Mouse (Mus musculus) gastrocnemius, postnatal 36 days (tissue): ENCODE measurements at regions not wholly inside any gene's neighbourhood (a gene's known extent, or its start where the extent isn't known, plus 50 kb on each side); places are given as distances from the start of the nearest gene placed in this dataset.

Experiments used
- DNase-seq, 2 experiments: peaks; one replicate each; pipeline ENCODE4 v3.0.0; 2022
- intact Hi-C: fragments of 180-260 bp; cut with DNase I; formaldehyde crosslinking; loops from one replicate; pipeline ENCODE4 v1.15.1; 2025

GRCm38 (mm10) chr17:79798361-79798760 is 83.5 kb upstream of the Cyp1b1 start:
- DNase-seq = no peak
- intact Hi-C loops = no loop called here

GRCm38 (mm10) chr17:79790166-79790565 is 75.3 kb upstream of the Cyp1b1 start:
- no peak for DNase-seq

GRCm38 (mm10) chr17:79787201-79787600 is 72.3 kb upstream of the Cyp1b1 start:
- DNase-seq = no peak
- intact Hi-C loops = loop anchor here (5.0 kb wide), 1 partner anchor 40 kb away; no protein-coding TSS in a partner anchor

More at GRCm38 (mm10) chr17:79790166-79790565, 75.3 kb upstream of the Cyp1b1 start:
- intact Hi-C loops = no loop called here

DNA sequence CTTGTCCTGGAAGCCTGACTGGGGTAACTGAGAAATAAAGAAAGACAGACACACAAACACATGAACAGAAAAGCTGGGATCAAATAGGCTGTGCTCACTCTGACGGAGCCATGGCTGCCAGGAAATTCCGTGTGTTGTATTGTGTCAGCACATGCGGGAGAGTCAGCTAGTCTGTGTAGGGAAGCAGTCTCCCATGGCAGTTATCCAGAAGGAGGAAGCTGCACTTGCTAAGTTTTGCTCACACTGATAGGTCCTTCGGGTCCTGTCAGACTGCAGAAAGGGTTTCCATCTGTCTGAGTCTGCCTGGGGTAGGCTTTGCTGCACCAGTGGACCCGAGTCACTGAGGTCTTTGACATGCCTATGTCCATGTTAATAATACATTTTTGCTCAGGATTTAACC is 71.8 kb upstream of the Cyp1b1 start:
- intact Hi-C loops = loop anchor here (5.0 kb wide), 1 partner anchor 39 kb away; no protein-coding TSS in a partner anchor

GRCm38 (mm10) chr17:79786270-79786669 is 71.4 kb upstream of the Cyp1b1 start:
- DNase-seq = no peak
- intact Hi-C loops = loop anchor here (5.0 kb wide), 1 partner anchor 39 kb away; no protein-coding TSS in a partner anchor

More for the DNA sequence above, 71.8 kb upstream of the Cyp1b1 start:
- peak in 1 of 2 experiments; percentile 19 for DNase-seq

DNA sequence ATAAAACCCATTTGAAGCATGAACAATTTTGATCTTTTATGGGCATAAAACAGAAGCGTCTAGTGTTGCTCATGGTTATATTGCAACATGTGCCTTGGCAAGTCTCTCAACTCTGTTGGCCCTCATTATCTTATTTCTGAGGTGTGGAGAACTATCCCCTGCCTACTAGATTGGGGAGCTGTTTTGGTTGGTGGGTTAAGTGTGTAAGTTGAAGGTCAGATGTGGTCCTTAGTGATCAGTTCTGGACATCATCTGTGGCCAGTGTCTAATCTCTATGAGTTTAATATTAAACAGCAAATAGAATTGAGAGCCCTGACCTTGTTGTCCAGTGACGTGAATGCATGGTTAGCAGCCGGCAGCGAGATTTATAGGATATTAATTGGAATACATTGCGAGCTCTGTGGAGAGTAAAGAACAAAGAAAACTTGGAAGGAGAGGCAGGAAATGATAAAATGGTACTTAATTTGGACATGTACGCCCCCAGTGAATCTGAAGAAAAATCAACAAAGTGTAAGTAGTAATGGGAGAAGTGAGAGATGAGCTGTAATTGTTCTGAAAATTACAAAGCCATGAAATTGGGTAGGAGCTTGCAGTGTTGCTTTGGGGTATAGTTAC is 69.5 kb upstream of the Cyp1b1 start:
- no peak for DNase-seq
- intact Hi-C loops = no loop called here

DNA sequence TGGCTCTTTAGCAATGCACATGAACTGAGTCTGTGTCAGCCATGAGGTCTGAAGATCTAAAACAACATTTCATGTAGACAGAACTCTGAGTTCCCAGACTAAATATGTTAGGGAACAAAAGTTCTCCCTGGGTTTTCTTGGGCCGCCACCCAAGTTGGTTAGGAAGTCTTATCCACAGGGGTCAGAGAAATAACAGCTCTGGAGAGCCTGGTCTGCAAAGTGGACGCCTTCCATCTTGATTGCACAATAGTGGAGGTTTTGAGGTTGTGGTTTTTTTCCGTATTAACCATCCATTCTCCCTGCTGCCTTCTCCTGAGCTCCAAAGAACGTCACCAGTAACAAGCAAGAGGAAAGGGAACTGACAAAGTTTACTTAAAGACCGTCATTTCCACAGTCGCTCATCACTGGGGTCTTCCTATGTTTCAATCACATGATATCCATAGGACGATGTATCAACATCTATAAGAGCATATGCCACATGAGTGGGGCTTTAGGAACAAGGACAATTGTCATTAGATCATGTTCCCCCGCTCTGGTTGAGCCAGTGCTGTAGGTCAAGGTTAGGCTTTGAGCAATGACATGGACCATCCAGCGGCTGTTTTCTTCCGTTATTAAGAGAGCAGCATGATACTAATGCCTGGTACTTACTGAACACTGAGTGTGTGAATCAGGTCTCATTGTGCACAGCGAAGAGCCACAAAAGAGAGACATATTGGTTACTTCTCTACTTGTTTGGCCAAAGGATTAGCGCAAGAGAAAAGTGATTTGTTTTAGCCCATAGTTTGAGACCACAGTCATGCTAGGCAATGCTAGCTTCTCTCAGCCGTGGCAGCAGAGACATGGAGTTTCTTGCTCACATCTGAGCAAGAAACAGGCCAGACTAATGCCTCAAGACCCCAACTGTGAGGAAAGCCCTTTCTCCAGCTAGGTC is 67.1 kb upstream of the Cyp1b1 start:
- intact Hi-C loops = no loop called here
- DNase-seq = peak in 1 of 2 experiments; percentile 73

DNA sequence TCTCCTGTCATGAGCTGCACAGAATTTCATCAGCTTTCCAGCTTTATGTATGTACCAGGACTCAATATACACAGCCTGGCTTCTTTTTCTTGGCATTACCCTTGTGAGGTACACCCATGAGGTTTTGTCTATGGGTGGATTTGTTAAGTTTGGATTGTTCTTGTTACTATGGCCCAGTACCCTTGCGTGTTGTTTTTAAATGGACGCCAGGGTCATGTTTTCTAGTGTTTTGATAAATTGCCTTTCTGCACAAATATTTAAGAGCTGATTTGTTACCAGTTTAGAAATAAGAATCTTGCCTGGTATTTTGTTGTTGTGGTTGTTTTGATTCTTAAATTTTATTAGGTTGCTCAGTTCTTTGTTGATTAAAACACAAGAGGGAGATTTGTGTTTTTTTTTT is 66.4 kb upstream of the Cyp1b1 start:
- intact Hi-C loops = no loop called here
- no peak for DNase-seq

- intact Hi-C loops = no loop called here
- no peak for DNase-seq
Observed at GRCm38 (mm10) chr17:79777874-79778395, 63.1 kb upstream of the Cyp1b1 start.

DNA sequence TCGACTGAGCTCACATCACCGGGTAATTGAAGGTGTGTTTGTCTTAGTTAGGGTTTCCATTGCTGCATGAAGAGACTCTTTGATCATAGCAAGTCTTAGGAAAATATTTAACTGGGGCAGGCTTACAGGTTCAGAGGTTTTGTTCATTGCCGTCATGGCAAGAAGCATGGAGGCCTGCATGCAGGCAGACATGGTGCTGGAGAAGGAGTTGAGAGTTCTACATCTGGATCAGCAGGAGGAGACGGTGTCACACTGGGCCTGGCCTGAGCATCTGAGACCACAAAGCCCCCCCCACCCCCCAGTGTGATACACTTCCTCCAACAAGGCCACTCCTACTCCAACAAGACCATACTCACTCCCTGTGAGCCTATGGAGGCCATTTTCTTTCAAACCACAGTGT is 61.3 kb upstream of the Cyp1b1 start:
- no peak for DNase-seq
- intact Hi-C loops = no loop called here

- intact Hi-C loops = no loop called here
Observed at GRCm38 (mm10) chr17:79775216-79775615, 60.4 kb upstream of the Cyp1b1 start.

DNA sequence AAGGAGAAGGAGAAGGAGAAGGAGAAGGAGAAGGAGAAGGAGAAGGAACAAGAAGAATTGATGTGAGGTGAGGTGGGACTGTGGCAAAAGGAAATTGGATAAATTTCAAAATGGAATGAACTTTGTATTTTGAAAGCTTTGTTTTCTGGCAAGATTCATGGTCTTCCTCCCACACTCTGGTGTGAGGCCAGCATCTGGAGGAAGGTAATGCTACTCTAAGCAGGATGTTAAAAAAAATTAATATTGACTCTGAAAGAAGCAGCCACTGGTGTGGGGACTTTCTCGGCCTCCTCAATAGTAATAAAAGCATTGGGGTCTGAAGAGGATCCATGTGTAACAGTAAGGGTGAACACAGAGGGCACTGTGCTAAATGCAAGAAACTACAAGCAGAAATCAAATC is 59.4 kb upstream of the Cyp1b1 start:
- intact Hi-C loops = no loop called here
- DNase-seq = peak in 1 of 2 experiments; percentile 33

More at GRCm38 (mm10) chr17:79775216-79775615, 60.4 kb upstream of the Cyp1b1 start:
- DNase-seq = no peak

DNA sequence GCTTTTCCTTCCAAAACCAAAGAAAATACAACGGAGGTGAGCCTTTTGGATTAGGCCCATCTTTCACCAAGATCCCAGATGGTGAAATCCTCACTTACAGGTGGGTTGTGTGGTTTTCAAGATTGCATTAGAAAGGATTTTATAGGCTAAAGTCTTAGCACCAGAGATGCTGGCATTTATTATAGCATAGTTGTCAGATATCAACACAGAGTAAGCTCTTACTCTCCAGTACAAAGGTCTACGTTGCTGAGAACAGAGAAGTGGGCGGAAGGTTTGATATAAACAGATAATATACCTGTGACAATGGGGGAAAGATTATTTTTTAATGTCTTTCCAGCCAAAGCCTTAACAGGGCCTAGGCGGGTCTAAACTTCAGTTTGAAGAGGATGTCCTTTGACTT is 57.4 kb upstream of the Cyp1b1 start:
- no peak for DNase-seq
- intact Hi-C loops = no loop called here

- DNase-seq = no peak
- intact Hi-C loops = no loop called here
Observed at GRCm38 (mm10) chr17:79771727-79772126, 56.9 kb upstream of the Cyp1b1 start.

DNA sequence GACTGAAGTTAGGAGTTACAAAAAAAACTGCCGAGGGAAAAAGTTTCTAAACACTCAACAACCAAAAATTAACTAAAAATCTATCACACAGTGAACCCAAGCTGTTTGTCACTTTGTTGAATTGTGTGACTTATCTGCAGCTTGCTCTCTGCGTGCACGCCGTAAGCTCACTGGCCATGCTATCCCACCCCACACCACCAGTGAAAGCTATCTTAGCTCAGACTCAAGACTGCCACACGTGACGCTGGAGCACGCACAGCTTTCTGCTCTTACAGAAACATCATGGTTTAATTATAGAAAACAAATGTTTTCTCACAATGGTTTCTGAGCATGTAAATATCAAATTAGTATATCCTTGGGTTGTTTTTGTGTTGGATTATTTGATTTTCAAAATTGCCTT is 56.0 kb upstream of the Cyp1b1 start:
- no peak for DNase-seq
- intact Hi-C loops = no loop called here

DNA sequence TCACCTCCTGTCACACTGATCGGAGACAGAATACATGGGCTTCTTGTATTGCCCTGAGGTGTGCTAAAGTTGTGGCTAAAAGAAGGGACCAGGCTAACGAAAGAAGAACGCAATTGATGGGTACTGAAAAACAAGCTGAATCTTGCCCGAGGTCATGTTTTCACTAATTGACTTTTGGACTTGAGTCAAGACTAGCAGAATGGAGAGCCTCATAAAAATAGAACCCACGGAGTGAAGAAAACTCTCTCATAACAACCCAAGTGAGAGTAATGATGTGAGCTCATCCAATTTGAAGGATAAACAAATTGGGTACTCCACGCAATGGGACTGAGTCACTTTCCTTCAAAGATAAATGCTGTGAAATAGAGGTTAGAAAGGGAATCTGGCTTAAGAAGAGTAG is 55.0 kb upstream of the Cyp1b1 start:
- no peak for DNase-seq
- intact Hi-C loops = no loop called here

DNA sequence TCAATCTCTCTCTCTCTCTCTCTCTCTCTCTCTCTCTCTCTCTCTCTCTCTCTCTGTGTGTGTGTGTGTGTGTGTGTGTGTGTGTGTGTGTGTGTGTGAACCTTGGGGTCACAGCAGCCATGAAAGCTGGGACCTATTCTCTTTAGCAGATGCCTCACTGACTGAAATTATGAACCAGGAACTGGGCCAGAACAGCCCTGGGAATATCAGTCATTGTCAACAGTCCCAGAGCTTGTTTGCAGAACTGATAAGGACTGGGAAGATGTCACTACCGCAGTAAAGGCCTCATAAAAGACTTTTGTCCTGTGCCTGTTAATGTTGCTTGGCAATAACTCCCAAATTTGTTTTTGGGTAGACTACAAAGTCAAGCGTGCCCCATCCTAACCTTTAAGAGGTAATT is 53.2 kb upstream of the Cyp1b1 start:
- no peak for DNase-seq
- intact Hi-C loops = no loop called here

GRCm38 (mm10) chr17:79765061-79765794 is 50.4 kb upstream of the Cyp1b1 start:
- DNase-seq = no peak
- intact Hi-C loops = no loop called here
